Mouse (Mus musculus) C2C12 (cell line): ENCODE results near the gene Tmx1.

Experiments used
- CEBPB ChIP-seq: IDR thresholded peaks from one replicate; pipeline ENCODE4 v1.6.1; 2011; ENCODE audit warnings: low read depth, mild to moderate bottlenecking, control low read depth, moderate library complexity
- CTCF ChIP-seq: IDR thresholded peaks from one replicate; pipeline ENCODE4 v1.5.1; 2011; ENCODE audit not compliant: control insufficient read depth, insufficient read depth, insufficient read length
- FOSL1 ChIP-seq: IDR thresholded peaks from one replicate; pipeline ENCODE4 v1.8.0; 2011; ENCODE audit warnings: mild to moderate bottlenecking, low read length; ENCODE audit not compliant: poor library complexity, insufficient read depth, severe bottlenecking
- MAX ChIP-seq: IDR thresholded peaks from one replicate; pipeline ENCODE4 v1.6.1; 2011; ENCODE audit warnings: mild to moderate bottlenecking, control low read depth
- MYOD1 ChIP-seq: IDR thresholded peaks from one replicate; pipeline ENCODE4 v1.6.1; 2011; ENCODE audit warnings: low read depth; ENCODE audit not compliant: control insufficient read depth, insufficient read length
- MYOG ChIP-seq: IDR thresholded peaks from one replicate; pipeline ENCODE4 v1.6.1; 2011; ENCODE audit not compliant: control insufficient read depth, insufficient read length; ENCODE audit errors: extremely low read depth
- USF1 ChIP-seq: IDR thresholded peaks from one replicate; pipeline ENCODE4 v1.6.1; 2011; ENCODE audit warnings: low read depth, mild to moderate bottlenecking, control low read depth, moderate library complexity

- TF ChIP-seq MYOG (no peak), MYOD1 (no peak), CEBPB (no peak), CTCF (no peak), MAX (no peak), FOSL1 (no peak), USF1 (no peak)
Measured at GRCm38 (mm10) chr12:70431428-70431827, 21.5 kb upstream of the Tmx1 start.
